Mouse (Mus musculus) thymus, postnatal 0 days (tissue): ENCODE data around the gene Camta1. TPM values are rescaled to one million over a fixed set of nuclear protein-coding genes. Genes with fewer than 3 reads are reported as not detected.

Experiments used
- DNase-seq: peaks from one replicate; pipeline ENCODE4 v3.0.0-alpha.2; 2015; ENCODE audit warnings: low spot score
- polyA plus RNA-seq: library from polyadenylated mRNA; unstranded; fragments of >200 nt; fragmentation: Nextera tagmentation; extraction: Ambion mirVana; gene quantifications from 2 replicates; pipeline ENCODE4 v1.2.1, GENCODE M21; 2015

The Camta1 gene
- polyA plus RNA-seq, 1 experiment from 2014 or later = 122 TPM

GRCm38 (mm10) chr4:151161869-151162268 is 699.8 kb downstream of the Camta1 start:
- no peak for DNase-seq

GRCm38 (mm10) chr4:151160932-151161331 is 700.7 kb downstream of the Camta1 start:
- no peak for DNase-seq

GRCm38 (mm10) chr4:151160476-151160875 is 701.2 kb downstream of the Camta1 start:
- no peak for DNase-seq

GRCm38 (mm10) chr4:151158250-151158649 is 703.4 kb downstream of the Camta1 start:
- no peak for DNase-seq

GRCm38 (mm10) chr4:151156904-151157303 is 704.8 kb downstream of the Camta1 start:
- DNase-seq = peak; percentile 37

- DNase-seq = no peak
These were observed 706.1 kb downstream of the Camta1 start for GRCm38 (mm10) chr4:151155587-151155986.

- DNase-seq = no peak
These were observed 707.4 kb downstream of the Camta1 start for GRCm38 (mm10) chr4:151154306-151154705.

- DNase-seq = peak; percentile 12
These were observed 709.7 kb downstream of the Camta1 start for GRCm38 (mm10) chr4:151152010-151152409.

- DNase-seq = no peak
These were observed 710.8 kb downstream of the Camta1 start for GRCm38 (mm10) chr4:151150842-151151241.

- no peak for DNase-seq
These were observed 711.6 kb downstream of the Camta1 start for GRCm38 (mm10) chr4:151150115-151150514.

- no peak for DNase-seq
These were observed 714.1 kb downstream of the Camta1 start for GRCm38 (mm10) chr4:151147541-151147940.

- no peak for DNase-seq
These were observed 717.6 kb downstream of the Camta1 start for GRCm38 (mm10) chr4:151144121-151144520.

- DNase-seq = peak; percentile 82
These were observed 720.3 kb downstream of the Camta1 start for GRCm38 (mm10) chr4:151141196-151141880.

GRCm38 (mm10) chr4:151140368-151140982 is 721.2 kb downstream of the Camta1 start:
- no peak for DNase-seq

- DNase-seq = peak; percentile 58
These were observed 722.4 kb downstream of the Camta1 start for GRCm38 (mm10) chr4:151139053-151139840.

GRCm38 (mm10) chr4:151138586-151138985 is 723.1 kb downstream of the Camta1 start:
- DNase-seq = no peak

- no peak for DNase-seq
These were observed 723.5 kb downstream of the Camta1 start for GRCm38 (mm10) chr4:151138135-151138534.

GRCm38 (mm10) chr4:151137701-151138100 is 724.0 kb downstream of the Camta1 start:
- no peak for DNase-seq

- no peak for DNase-seq
These were observed 726.2 kb downstream of the Camta1 start for GRCm38 (mm10) chr4:151135491-151135890.

GRCm38 (mm10) chr4:151133760-151134159 is 727.9 kb downstream of the Camta1 start:
- DNase-seq = no peak

GRCm38 (mm10) chr4:151132493-151132892 is 729.2 kb downstream of the Camta1 start:
- no peak for DNase-seq
